ENCODE assay signal across 14 mouse cellular contexts in genomic region chr12:53838541-53838940, GRCm38 (mm10).
DNase-seq lines count a peak whose midpoint lies in the region; ATAC-seq and TF ChIP-seq lines count a peak whose summit lies in the region.
"Had no signal": no experiment of that assay in that cellular context is flagged by ENCODE, and none has a peak within 500 bp of the region (broad histone marks: within the 10 kb centered on the region; RNA-seq: fewer than 3 reads in every experiment).

No protein-coding gene starts in this region.

- H3K36me3 ChIP-seq in hindbrain, embryonic 14.5 days (replicated peaks; ENCODE audit: control insufficient read depth, insufficient read depth): no peaks in the 10 kb centered on the region
- H3K36me3 ChIP-seq in hindbrain, embryonic 13.5 days: no peaks in the 10 kb centered on the region
- no peaks in the 10 kb centered on the region for H3K36me3 ChIP-seq in midbrain, embryonic 12.5 days
- no peaks in the 10 kb centered on the region for H3K36me3 ChIP-seq in midbrain, postnatal 0 days (ENCODE audit: insufficient read depth, low read length)
- H3K36me3 ChIP-seq in liver, embryonic 15.5 days (replicated peaks): no peaks in the 10 kb centered on the region
- H3K36me3 ChIP-seq: embryonic facial prominence, embryonic 13.5 days; forebrain, embryonic 10.5 days; limb, embryonic 13.5 days; stomach, embryonic 15.5 days had no signal

- TF ChIP-seq CTCF in midbrain, postnatal 0 days (IDR thresholded peaks at IDR 0.05): no peak

- H3K9ac ChIP-seq in hindbrain, embryonic 14.5 days: no peak overlapping the region
- no peak overlapping the region for H3K9ac ChIP-seq in hindbrain, embryonic 13.5 days
- no peak overlapping the region for H3K9ac ChIP-seq in midbrain, embryonic 12.5 days (replicated peaks)
- no peak overlapping the region for H3K9ac ChIP-seq in midbrain, postnatal 0 days (replicated peaks; ENCODE audit: low read length, poor library complexity, severe bottlenecking)
- H3K9ac ChIP-seq in liver, embryonic 15.5 days: no peak overlapping the region
- H3K9ac ChIP-seq: embryonic facial prominence, embryonic 13.5 days; limb, embryonic 13.5 days; stomach, embryonic 15.5 days had no signal

- no peaks in the 10 kb centered on the region for H3K9me3 ChIP-seq in hindbrain, embryonic 14.5 days (ENCODE audit: control insufficient read depth, low read length)
- no peaks in the 10 kb centered on the region for H3K9me3 ChIP-seq in hindbrain, embryonic 13.5 days
- H3K9me3 ChIP-seq in midbrain, embryonic 12.5 days: no peaks in the 10 kb centered on the region
- H3K9me3 ChIP-seq in midbrain, postnatal 0 days (ENCODE audit: low read length): no peaks in the 10 kb centered on the region
- H3K9me3 ChIP-seq in liver, embryonic 15.5 days (replicated peaks): no peaks in the 10 kb centered on the region
- H3K9me3 ChIP-seq: embryonic facial prominence, embryonic 13.5 days; forebrain, embryonic 10.5 days; limb, embryonic 13.5 days; stomach, embryonic 15.5 days had no signal

- 21% methylated on average over 7 of the region's 7 CpGs for WGBS in hindbrain, embryonic 14.5 days
- WGBS in hindbrain, embryonic 13.5 days: 23% methylated on average over 7 of the region's 7 CpGs
- 27% methylated on average over 7 of the region's 7 CpGs for WGBS in midbrain, embryonic 12.5 days
- 23% methylated on average over 7 of the region's 7 CpGs for WGBS in midbrain, postnatal 0 days
- WGBS in liver, embryonic 15.5 days (ENCODE audit: insufficient replicate concordance): 69% methylated on average over 7 of the region's 7 CpGs

- no peak for ATAC-seq in hindbrain, embryonic 14.5 days (ENCODE audit: low FRiP score)
- no peak for ATAC-seq in hindbrain, embryonic 13.5 days (ENCODE audit: low FRiP score)
- ATAC-seq in midbrain, embryonic 12.5 days (ENCODE audit: low FRiP score, low read depth): 0 out of 2 replicates have a peak, but pooled peaks have one; percentile 58
- no peak for ATAC-seq in midbrain, postnatal 0 days (ENCODE audit: low FRiP score)
- ATAC-seq in liver, embryonic 15.5 days (ENCODE audit: insufficient read depth): no peak
- ATAC-seq: intestine, embryonic 16.5 days had no signal

- no peaks in the 10 kb centered on the region for H3K27me3 ChIP-seq in hindbrain, embryonic 14.5 days (ENCODE audit: control insufficient read depth, insufficient read depth, low read length)
- H3K27me3 ChIP-seq in hindbrain, embryonic 13.5 days: no peaks in the 10 kb centered on the region
- H3K27me3 ChIP-seq in midbrain, embryonic 12.5 days: no peaks in the 10 kb centered on the region
- no peaks in the 10 kb centered on the region for H3K27me3 ChIP-seq in midbrain, postnatal 0 days (ENCODE audit: insufficient read depth, low read length)
- no peaks in the 10 kb centered on the region for H3K27me3 ChIP-seq in liver, embryonic 15.5 days
- H3K27me3 ChIP-seq: embryonic facial prominence, embryonic 13.5 days; limb, embryonic 13.5 days; stomach, embryonic 15.5 days had no signal

- H3K27ac ChIP-seq in hindbrain, embryonic 14.5 days: peak overlapping the region; percentile 41; the same call in 1 of the 2 replicates
- H3K27ac ChIP-seq in hindbrain, embryonic 13.5 days: no peak overlapping the region; the same call in 1 of the 2 replicates
- H3K27ac ChIP-seq in midbrain, embryonic 12.5 days (replicated peaks): peak overlapping the region; percentile 56
- no peak overlapping the region for H3K27ac ChIP-seq in midbrain, postnatal 0 days (ENCODE audit: low read depth, low read length)
- H3K27ac ChIP-seq in liver, embryonic 15.5 days (replicated peaks): peak overlapping the region; percentile 93
- H3K27ac ChIP-seq: embryonic facial prominence, embryonic 13.5 days; forebrain, embryonic 10.5 days; limb, embryonic 13.5 days; stomach, embryonic 15.5 days had no signal

- peaks cover 49% of the 10 kb centered on the region for H3K4me1 ChIP-seq in hindbrain, embryonic 14.5 days (replicated peaks; ENCODE audit: control insufficient read depth, insufficient read depth, low read length)
- peaks cover 41% of the 10 kb centered on the region for H3K4me1 ChIP-seq in hindbrain, embryonic 13.5 days (replicated peaks)
- H3K4me1 ChIP-seq in midbrain, embryonic 12.5 days: peaks cover 48% of the 10 kb centered on the region
- H3K4me1 ChIP-seq in midbrain, postnatal 0 days (ENCODE audit: insufficient read depth, low read length): 0 out of 2 replicates have a peak, but pooled peaks cover 3% of the 10 kb centered on the region
- peaks cover 68% of the 10 kb centered on the region for H3K4me1 ChIP-seq in liver, embryonic 15.5 days (replicated peaks)
- H3K4me1 ChIP-seq: stomach, embryonic 15.5 days had no signal

- no peak for DNase-seq in hindbrain, embryonic 14.5 days (ENCODE audit: low spot score)
- no peak for DNase-seq in midbrain, postnatal 0 days (ENCODE audit: low spot score)
- DNase-seq in retina, postnatal 1 day: peak; percentile 39
- no peak for DNase-seq in spleen, postnatal 14 days (ENCODE audit: low spot score in 2 of 2)
- DNase-seq: cerebellum, adult 9-10 months; lung, postnatal 4 days had no signal

- H3K4me3 ChIP-seq in hindbrain, embryonic 14.5 days (replicated peaks; ENCODE audit: low read length): no peak overlapping the region
- no peak overlapping the region for H3K4me3 ChIP-seq in hindbrain, embryonic 13.5 days
- no peak overlapping the region for H3K4me3 ChIP-seq in midbrain, embryonic 12.5 days
- H3K4me3 ChIP-seq in midbrain, postnatal 0 days (ENCODE audit: low read depth, low read length): no peak overlapping the region
- H3K4me3 ChIP-seq in liver, embryonic 15.5 days (replicated peaks): no peak overlapping the region
- H3K4me3 ChIP-seq: embryonic facial prominence, embryonic 13.5 days; forebrain, embryonic 10.5 days; limb, embryonic 13.5 days; stomach, embryonic 15.5 days had no signal

- H3K4me2 ChIP-seq in hindbrain, embryonic 14.5 days (replicated peaks): no peak overlapping the region
- no peak overlapping the region for H3K4me2 ChIP-seq in hindbrain, embryonic 13.5 days
- no peak overlapping the region for H3K4me2 ChIP-seq in midbrain, embryonic 12.5 days (replicated peaks)
- no peak overlapping the region for H3K4me2 ChIP-seq in midbrain, postnatal 0 days (ENCODE audit: low read depth, low read length, poor library complexity, severe bottlenecking)
- no peak overlapping the region for H3K4me2 ChIP-seq in liver, embryonic 15.5 days
- H3K4me2 ChIP-seq: embryonic facial prominence, embryonic 13.5 days; limb, embryonic 13.5 days; stomach, embryonic 15.5 days had no signal

Comparison
In these comparisons a context has a peak if more than half of its experiments do, and no peak if none do; other contexts are left out.
1. H3K27ac ChIP-seq: peak in hindbrain, embryonic 14.5 days (single experiment), midbrain, embryonic 12.5 days (single experiment) and liver, embryonic 15.5 days (single experiment); none in hindbrain, embryonic 13.5 days (single experiment) and midbrain, postnatal 0 days (single experiment).